Mouse (Mus musculus) liver, embryonic 14.5 days (tissue): Measurements from ENCODE around the gene Rgs16. TPM values are rescaled to one million over a fixed set of nuclear protein-coding genes. Genes with fewer than 3 reads are reported as not detected.

ENCODE experiments used
- ATAC-seq: fragments of 200-750 bp; cut with Nextera tagmentation; 2 replicates; pipeline ENCODE4 v1.8.0; 2017; ENCODE audit warnings: moderate number of reproducible peaks, mild to moderate bottlenecking, moderate library complexity; ENCODE audit not compliant: insufficient read depth
- DNase-seq, 3 experiments: peaks; one replicate each; pipeline ENCODE4 v3.0.0-alpha.2; 2012 to 2013; ENCODE audit warnings: low read depth in 3 of 3, low spot score in 3 of 3
- H3K27ac ChIP-seq: fragments of 300-500 bp; sonication (generic); 2 replicates; pipeline ENCODE4 v1.5.1; 2014; ENCODE audit warnings: moderate library complexity, mild to moderate bottlenecking, control low read depth, inconsistent platforms
- H3K27me3 ChIP-seq: fragments of 300-500 bp; sonication (generic); 2 replicates; pipeline ENCODE4 v1.6.1; 2014; ENCODE audit warnings: mild to moderate bottlenecking, low read length, moderate library complexity; ENCODE audit not compliant: control insufficient read depth, insufficient read depth
- H3K36me3 ChIP-seq: fragments of 300-500 bp; sonication (generic); replicated peaks from 2 replicates; pipeline ENCODE4 v1.6.1; 2014; ENCODE audit warnings: low read depth; ENCODE audit not compliant: control insufficient read depth, insufficient read depth
- H3K4me1 ChIP-seq, 2 experiments: fragments of 200-500 bp in 1 of 2; fragments of 300-500 bp in 1 of 2; sonication (generic) in 1 of 2; replicated peaks; 2 replicates each; pipeline ENCODE4 v1.6.1; 2012 to 2014; ENCODE audit warnings: antibody characterized with exemption in 1 of 2, inconsistent platforms in 1 of 2, low read length in 1 of 2; ENCODE audit not compliant: control insufficient read depth in 2 of 2, insufficient read depth in 2 of 2
- H3K4me2 ChIP-seq: fragments of 300-500 bp; sonication (generic); 2 replicates; pipeline ENCODE4 v1.6.1; 2014; ENCODE audit warnings: low read depth, mild to moderate bottlenecking, control low read depth, moderate library complexity
- H3K4me3 ChIP-seq, 2 experiments: fragments of 200-500 bp in 1 of 2; fragments of 300-500 bp in 1 of 2; sonication (generic) in 1 of 2; 2 replicates each; pipeline ENCODE4 v1.5.1; 2012 to 2014; ENCODE audit warnings: low read depth in 2 of 2, low read length in 2 of 2, mild to moderate bottlenecking in 2 of 2, control low read depth in 1 of 2, inconsistent platforms in 1 of 2, moderate library complexity in 1 of 2; ENCODE audit not compliant: insufficient read depth in 1 of 2
- H3K9ac ChIP-seq: fragments of 300-500 bp; sonication (generic); replicated peaks from 2 replicates; pipeline ENCODE4 v1.6.1; 2014; ENCODE audit warnings: mild to moderate bottlenecking, control low read depth, moderate library complexity
- H3K9me3 ChIP-seq: fragments of 300-500 bp; sonication (generic); 2 replicates; pipeline ENCODE4 v1.6.1; 2016; ENCODE audit warnings: low read length, mixed read lengths; ENCODE audit not compliant: control insufficient read depth
- CTCF ChIP-seq: IDR thresholded peaks from 2 replicates; pipeline ENCODE4 v1.5.1; 2016; ENCODE audit warnings: antibody characterized with exemption, low read depth, control low read depth
- EP300 ChIP-seq: IDR thresholded peaks from 2 replicates; pipeline ENCODE4 v1.6.1; 2016; ENCODE audit warnings: antibody characterized with exemption, low read depth
- WGBS: fragments of 180-500 bp; shearing (Covaris S2); extraction: QIAGEN DNeasy Blood & Tissue Kit; methylation state at CpG from one replicate; pipeline ENCODE4 v1.1.7; 2014; ENCODE audit not compliant: insufficient replicate concordance; 5-methylcytosine and 5-hydroxymethylcytosine counted together
- polyA plus RNA-seq, 2 experiments: library from polyadenylated mRNA; depleted of rRNA in 1 of 2; stranded (reverse) in 1 of 2; unstranded in 1 of 2; fragments of >200 nt; fragmentation: Nextera tagmentation in 1 of 2; extraction: Ambion mirVana in 1 of 2; gene quantifications; 2 replicates each; pipeline versions ENCODE4 v1.2.1 to v1.2.3; 2012 to 2014

Gene Rgs16
- polyA plus RNA-seq, 2 experiments: 0.08 TPM; not detected in 1

GRCm38 (mm10) chr1:153770776-153771167 lies 30.6 kb downstream of the Rgs16 start:
- H3K4me2 ChIP-seq: no peak overlapping the region
- WGBS: 64% methylated on average over 1 of the region's 1 CpGs
- TF ChIP-seq CTCF (no peak), EP300 (no peak)
- H3K4me3 ChIP-seq: no peak overlapping the region
- no peak for DNase-seq
- H3K4me1 ChIP-seq: peaks cover 0 to 9% of the 10 kb centered on the region in 2 experiments; a peak in 2 of 4 replicates
- no peak for ATAC-seq
- no peak overlapping the region for H3K9ac ChIP-seq
- no peaks in the 10 kb centered on the region for H3K9me3 ChIP-seq
- no peaks in the 10 kb centered on the region for H3K27me3 ChIP-seq
- no peaks in the 10 kb centered on the region for H3K36me3 ChIP-seq
- H3K27ac ChIP-seq: no peak overlapping the region

- H3K36me3 ChIP-seq: no peaks in the 10 kb centered on the region
- H3K4me3 ChIP-seq: no peak overlapping the region
- no peaks in the 10 kb centered on the region for H3K9me3 ChIP-seq
- H3K4me1 ChIP-seq: peaks cover 0 to 6% of the 10 kb centered on the region in 2 experiments; a peak in 2 of 4 replicates
- WGBS: 68% methylated on average over 6 of the region's 6 CpGs
- no peak overlapping the region for H3K4me2 ChIP-seq
- H3K9ac ChIP-seq: no peak overlapping the region
- no peak for ATAC-seq
- H3K27me3 ChIP-seq: no peaks in the 10 kb centered on the region
- no peak for DNase-seq
- TF ChIP-seq EP300 (no peak), CTCF (no peak)
- H3K27ac ChIP-seq: no peak overlapping the region
Observed at GRCm38 (mm10) chr1:153775174-153775573, 35.0 kb downstream of the Rgs16 start.

GRCm38 (mm10) chr1:153776257-153776656 lies 36.1 kb downstream of the Rgs16 start:
- Histone ChIP-seq H3K27me3 (no peaks in the 10 kb centered on the region), H3K36me3 (no peaks in the 10 kb centered on the region), H3K27ac (no peak overlapping the region), H3K4me2 (no peak overlapping the region), H3K4me3 (no peak overlapping the region), H3K9me3 (no peaks in the 10 kb centered on the region), H3K4me1 (no peaks in the 10 kb centered on the region), H3K9ac (no peak overlapping the region)
- no peak for DNase-seq
- ATAC-seq: no peak
- no peak for TF ChIP-seq EP300
- WGBS: 74% methylated on average over 7 of the region's 7 CpGs

GRCm38 (mm10) chr1:153778205-153778604 lies 38.1 kb downstream of the Rgs16 start:
- Histone ChIP-seq H3K9me3 (no peaks in the 10 kb centered on the region), H3K27me3 (no peaks in the 10 kb centered on the region), H3K4me1 (no peaks in the 10 kb centered on the region), H3K4me2 (no peak overlapping the region), H3K4me3 (no peak overlapping the region), H3K27ac (no peak overlapping the region), H3K9ac (no peak overlapping the region), H3K36me3 (no peaks in the 10 kb centered on the region)
- TF ChIP-seq EP300: no peak
- no peak for TF ChIP-seq CTCF
- WGBS: 72% methylated on average over 10 of the region's 10 CpGs
- DNase-seq: no peak
- ATAC-seq: no peak

GRCm38 (mm10) chr1:153783339-153783738 lies 43.2 kb downstream of the Rgs16 start:
- no peak overlapping the region for H3K4me3 ChIP-seq
- WGBS: 32% methylated on average over 1 of the region's 1 CpGs
- TF ChIP-seq CTCF (no peak), EP300 (no peak)
- ATAC-seq (no peak), DNase-seq (no peak)
- H3K9me3 ChIP-seq: no peaks in the 10 kb centered on the region
- H3K4me2 ChIP-seq: no peak overlapping the region
- no peaks in the 10 kb centered on the region for H3K36me3 ChIP-seq
- no peak overlapping the region for H3K9ac ChIP-seq
- H3K27me3 ChIP-seq: no peaks in the 10 kb centered on the region
- H3K4me1 ChIP-seq: 0 out of 4 replicates have a peak, but pooled peaks cover 0 to 2% of the 10 kb centered on the region in 2 experiments
- H3K27ac ChIP-seq: no peak overlapping the region
